Mouse (Mus musculus): ENCODE measurements around the gene Ttll5. TPM values are rescaled to one million over a fixed set of nuclear protein-coding genes. Genes with fewer than 3 reads are reported as not detected.

The Ttll5 gene
- polyA plus RNA-seq, 1 experiment, result 6.6 TPM

GRCm38 (mm10) chr12:85958460-85958859 lies 134.0 kb downstream of the Ttll5 start:
- H3K4me3 ChIP-seq (replicated peaks), result peak overlapping the region; percentile 85
- H3K36me3 ChIP-seq (replicated peaks; ENCODE audit: low read length), result peaks cover 38% of the 10 kb centered on the region
- TF ChIP-seq FLI1 (IDR thresholded peaks at IDR 0.05; ENCODE audit: low read length), result no peak
- TF ChIP-seq GATA1 (IDR thresholded peaks at IDR 0.05; ENCODE audit: borderline replicate concordance, low read length), result no peak
- H3K9me3 ChIP-seq, result no peaks in the 10 kb centered on the region
- H3K27me3 ChIP-seq (replicated peaks), result no peaks in the 10 kb centered on the region
- peaks cover 74% of the 10 kb centered on the region for H3K4me1 ChIP-seq

GRCm38 (mm10) chr12:85959822-85960501 lies 135.5 kb downstream of the Ttll5 start:
- H3K36me3 ChIP-seq (replicated peaks; ENCODE audit: low read length), result peaks cover 36% of the 10 kb centered on the region
- TF ChIP-seq GATA1 (IDR thresholded peaks at IDR 0.05; ENCODE audit: borderline replicate concordance, low read length) (no peak), FLI1 (IDR thresholded peaks at IDR 0.05; ENCODE audit: low read length) (no peak)
- peaks cover 85% of the 10 kb centered on the region for H3K4me1 ChIP-seq
- no peaks in the 10 kb centered on the region for H3K27me3 ChIP-seq (replicated peaks)
- no peaks in the 10 kb centered on the region for H3K9me3 ChIP-seq
- no peak overlapping the region for H3K4me3 ChIP-seq (replicated peaks)

- Histone ChIP-seq H3K36me3 (replicated peaks; ENCODE audit: low read length) (peaks cover 35% of the 10 kb centered on the region), H3K4me1 (peaks cover 85% of the 10 kb centered on the region), H3K27me3 (replicated peaks) (no peaks in the 10 kb centered on the region), H3K4me3 (replicated peaks) (no peak overlapping the region), H3K9me3 (no peaks in the 10 kb centered on the region)
- TF ChIP-seq GATA1 (IDR thresholded peaks at IDR 0.05; ENCODE audit: borderline replicate concordance, low read length) (no peak), FLI1 (IDR thresholded peaks at IDR 0.05; ENCODE audit: low read length) (no peak)
Observed at GRCm38 (mm10) chr12:85960699-85961098, 136.2 kb downstream of the Ttll5 start.

- peaks cover 22% of the 10 kb centered on the region for H3K36me3 ChIP-seq (replicated peaks; ENCODE audit: low read length)
- H3K4me1 ChIP-seq, result peaks cover 69% of the 10 kb centered on the region
- no peaks in the 10 kb centered on the region for H3K9me3 ChIP-seq
- no peak overlapping the region for H3K4me3 ChIP-seq (replicated peaks)
- TF ChIP-seq FLI1 (IDR thresholded peaks at IDR 0.05; ENCODE audit: low read length) (no peak), GATA1 (IDR thresholded peaks at IDR 0.05; ENCODE audit: borderline replicate concordance, low read length) (no peak)
- H3K27me3 ChIP-seq (replicated peaks), result no peaks in the 10 kb centered on the region
Observed at GRCm38 (mm10) chr12:85963160-85963559, 138.7 kb downstream of the Ttll5 start.

- H3K4me1 ChIP-seq, result peaks cover 69% of the 10 kb centered on the region
- no peak for TF ChIP-seq GATA1 (IDR thresholded peaks at IDR 0.05; ENCODE audit: borderline replicate concordance, low read length)
- no peak for TF ChIP-seq FLI1 (IDR thresholded peaks at IDR 0.05; ENCODE audit: low read length)
- H3K9me3 ChIP-seq, result no peaks in the 10 kb centered on the region
- H3K36me3 ChIP-seq (replicated peaks; ENCODE audit: low read length), result peaks cover 23% of the 10 kb centered on the region
- no peaks in the 10 kb centered on the region for H3K27me3 ChIP-seq (replicated peaks)
- no peak overlapping the region for H3K4me3 ChIP-seq (replicated peaks)
Observed at GRCm38 (mm10) chr12:85963699-85964098, 139.2 kb downstream of the Ttll5 start.

GRCm38 (mm10) chr12:85964436-85964835 lies 140.0 kb downstream of the Ttll5 start:
- Histone ChIP-seq H3K27me3 (replicated peaks) (no peaks in the 10 kb centered on the region), H3K4me1 (peaks cover 69% of the 10 kb centered on the region), H3K9me3 (no peaks in the 10 kb centered on the region), H3K36me3 (replicated peaks; ENCODE audit: low read length) (peaks cover 25% of the 10 kb centered on the region), H3K4me3 (replicated peaks) (no peak overlapping the region)
- no peak for TF ChIP-seq GATA1 (IDR thresholded peaks at IDR 0.05; ENCODE audit: borderline replicate concordance, low read length)
- no peak for TF ChIP-seq FLI1 (IDR thresholded peaks at IDR 0.05; ENCODE audit: low read length)

- Histone ChIP-seq H3K36me3 (replicated peaks; ENCODE audit: low read length) (peaks cover 32% of the 10 kb centered on the region), H3K4me1 (peaks cover 74% of the 10 kb centered on the region)
Observed at GRCm38 (mm10) chr12:85967812-85968211, 143.4 kb downstream of the Ttll5 start.

GRCm38 (mm10) chr12:85968409-85968808 lies 143.9 kb downstream of the Ttll5 start:
- no peaks in the 10 kb centered on the region for H3K27me3 ChIP-seq (replicated peaks)
- H3K4me1 ChIP-seq, result peaks cover 74% of the 10 kb centered on the region
- no peak overlapping the region for H3K4me3 ChIP-seq (replicated peaks)
- no peaks in the 10 kb centered on the region for H3K9me3 ChIP-seq
- TF ChIP-seq GATA1 (IDR thresholded peaks at IDR 0.05; ENCODE audit: borderline replicate concordance, low read length) (no peak), FLI1 (IDR thresholded peaks at IDR 0.05; ENCODE audit: low read length) (no peak)
- peaks cover 29% of the 10 kb centered on the region for H3K36me3 ChIP-seq (replicated peaks; ENCODE audit: low read length)

More at GRCm38 (mm10) chr12:85967812-85968211, 143.4 kb downstream of the Ttll5 start:
- Histone ChIP-seq H3K9me3 (no peaks in the 10 kb centered on the region), H3K27me3 (replicated peaks) (no peaks in the 10 kb centered on the region), H3K4me3 (replicated peaks) (no peak overlapping the region)
- TF ChIP-seq FLI1 (IDR thresholded peaks at IDR 0.05; ENCODE audit: low read length) (no peak), GATA1 (IDR thresholded peaks at IDR 0.05; ENCODE audit: borderline replicate concordance, low read length) (no peak)

GRCm38 (mm10) chr12:85969571-85969970 lies 145.1 kb downstream of the Ttll5 start:
- TF ChIP-seq FLI1 (IDR thresholded peaks at IDR 0.05; ENCODE audit: low read length) (no peak), GATA1 (IDR thresholded peaks at IDR 0.05; ENCODE audit: borderline replicate concordance, low read length) (no peak)
- Histone ChIP-seq H3K36me3 (replicated peaks; ENCODE audit: low read length) (peaks cover 19% of the 10 kb centered on the region), H3K4me1 (peaks cover 72% of the 10 kb centered on the region), H3K4me3 (replicated peaks) (peak overlapping the region; percentile 80), H3K27me3 (replicated peaks) (no peaks in the 10 kb centered on the region), H3K9me3 (no peaks in the 10 kb centered on the region)

GRCm38 (mm10) chr12:85970191-85970590 lies 145.7 kb downstream of the Ttll5 start:
- Histone ChIP-seq H3K27me3 (replicated peaks) (no peaks in the 10 kb centered on the region), H3K9me3 (no peaks in the 10 kb centered on the region), H3K4me1 (peaks cover 69% of the 10 kb centered on the region), H3K4me3 (replicated peaks) (peak overlapping the region; percentile 59), H3K36me3 (replicated peaks; ENCODE audit: low read length) (peaks cover 14% of the 10 kb centered on the region)
- TF ChIP-seq GATA1 (IDR thresholded peaks at IDR 0.05; ENCODE audit: borderline replicate concordance, low read length), result no peak
- TF ChIP-seq FLI1 (IDR thresholded peaks at IDR 0.05; ENCODE audit: low read length), result no peak
